Mouse (Mus musculus) ES-Bruce4 (cell line): Measurements from ENCODE around the gene Fgd2. TPM values are rescaled to one million over a fixed set of nuclear protein-coding genes. Genes with fewer than 3 reads are reported as not detected.
"Not testable (repeated sequence)": the region's sequence is repeated elsewhere in the genome, so short reads cannot be mapped to it uniquely, and the experiment has no call there.

Source experiments
- H3K27ac ChIP-seq: 2 replicates; pipeline ENCODE4 v1.5.1; 2012; ENCODE audit warnings: low read length, inconsistent platforms; ENCODE audit not compliant: insufficient read depth
- H3K27me3 ChIP-seq: 2 replicates; pipeline ENCODE4 v1.6.1; 2012; ENCODE audit warnings: mild to moderate bottlenecking, low read length, inconsistent platforms; ENCODE audit not compliant: control insufficient read depth, poor library complexity, insufficient read depth, severe bottlenecking
- H3K36me3 ChIP-seq: 2 replicates; pipeline ENCODE4 v1.6.1; 2012; ENCODE audit warnings: inconsistent platforms, mild to moderate bottlenecking, low read length, moderate library complexity; ENCODE audit not compliant: control insufficient read depth, poor library complexity, insufficient read depth, severe bottlenecking
- H3K4me1 ChIP-seq: one replicate; pipeline ENCODE4 v1.8.1; 2011; ENCODE audit warnings: low read length; ENCODE audit not compliant: control insufficient read depth, insufficient read depth
- H3K4me3 ChIP-seq: 2 replicates; pipeline ENCODE4 v1.5.1; 2011; ENCODE audit warnings: low read depth, mild to moderate bottlenecking, low read length
- H3K9ac ChIP-seq: 2 replicates; pipeline ENCODE4 v1.6.1; 2012; ENCODE audit warnings: low read depth, mild to moderate bottlenecking, inconsistent platforms; ENCODE audit not compliant: poor library complexity, severe bottlenecking
- H3K9me3 ChIP-seq: replicated peaks from 2 replicates; pipeline ENCODE4 v1.6.1; 2012; ENCODE audit warnings: mild to moderate bottlenecking, low read length, inconsistent platforms; ENCODE audit not compliant: control insufficient read depth, poor library complexity, insufficient read depth, severe bottlenecking
- CTCF ChIP-seq: IDR thresholded peaks from one replicate; pipeline ENCODE4 v1.8.1; 2011; ENCODE audit warnings: low read depth, low read length
- EP300 ChIP-seq: IDR thresholded peaks from 2 replicates; pipeline ENCODE4 v1.6.1; 2011; ENCODE audit warnings: low read depth, low read length; ENCODE audit not compliant: insufficient read depth
- POLR2A ChIP-seq: IDR thresholded peaks from one replicate; pipeline ENCODE4 v1.8.1; 2011; ENCODE audit warnings: low read length; ENCODE audit not compliant: insufficient read depth
- polyA plus RNA-seq: library from polyadenylated mRNA; stranded (reverse); fragments of >200 nt; gene quantifications from 2 replicates; pipeline ENCODE4 v1.2.4, GENCODE M21; 2011; ENCODE audit warnings: low read depth; ENCODE audit not compliant: missing spikeins, insufficient read depth, insufficient read length

Gene Fgd2
- 4.6 and 5.1 TPM in 2 replicates for polyA plus RNA-seq

DNA sequence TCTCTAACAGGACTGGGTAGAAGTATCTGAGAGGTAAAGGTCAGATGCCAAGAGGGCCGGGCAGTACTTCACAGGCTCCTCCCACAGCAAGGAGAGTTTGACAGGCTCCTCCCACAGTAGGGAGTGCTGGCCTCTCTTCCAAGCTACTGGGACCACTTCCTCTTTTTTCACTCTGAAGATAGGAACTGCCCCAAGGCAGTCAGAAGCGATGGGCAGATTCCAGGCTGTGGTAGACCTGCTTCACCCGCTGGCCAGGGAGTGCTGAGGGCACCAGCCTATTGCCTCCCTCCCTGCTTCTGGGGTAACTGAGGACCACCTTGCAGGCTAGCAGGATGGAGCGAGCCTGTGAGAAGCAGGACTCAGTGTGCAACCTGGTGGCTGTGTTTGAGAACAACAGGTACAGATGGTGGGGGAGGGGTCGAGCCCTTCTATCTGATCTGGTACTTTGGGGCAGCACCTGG lies at the start of gene Fgd2:
Gene Fgd2, plus strand, starts transcription at position 154 of the 461 bp plus-strand sequence.
- Histone ChIP-seq H3K9me3 (no peaks in the 10 kb centered on the region), H3K4me3 (peak within 1 kb of the TSS; percentile 39), H3K27ac (peak within 1 kb of the TSS; percentile 32; the same call in 1 of the 2 replicates), H3K4me1 (peaks cover 3% of the 10 kb centered on the region), H3K9ac (no peak within 1 kb of the TSS), H3K36me3 (no peaks in the 10 kb centered on the region), H3K27me3 (no peaks in the 10 kb centered on the region)
- TF ChIP-seq EP300 (no peak), POLR2A (no peak), CTCF (peak; percentile 44)

DNA sequence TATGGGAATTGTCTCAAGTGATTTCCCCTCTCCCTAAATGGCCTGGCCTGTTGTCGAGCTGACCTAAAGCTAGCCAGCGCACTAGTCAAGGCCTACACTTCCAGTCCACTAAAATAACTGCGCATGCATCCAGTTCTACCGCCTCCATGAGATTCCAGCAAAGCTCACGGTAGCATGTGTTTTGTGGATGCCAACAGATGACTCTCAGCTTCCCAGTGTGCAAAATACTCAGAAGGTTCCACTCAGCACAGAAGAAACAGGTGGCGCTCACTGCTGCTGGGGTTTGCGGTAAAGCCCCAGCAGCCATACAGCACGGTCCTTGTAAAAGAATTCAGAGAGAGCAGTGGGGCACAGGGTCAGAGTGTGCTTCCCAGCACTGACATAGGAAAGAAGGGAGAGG lies 49.1 kb upstream of the Fgd2 start:
- Histone ChIP-seq H3K9ac (no peak overlapping the region), H3K4me3 (no peak overlapping the region), H3K27ac (no peak overlapping the region), H3K4me1 (no peaks in the 10 kb centered on the region), H3K9me3 (no peaks in the 10 kb centered on the region), H3K36me3 (no peaks in the 10 kb centered on the region), H3K27me3 (no peaks in the 10 kb centered on the region)
- TF ChIP-seq EP300 (no peak), POLR2A (no peak), CTCF (no peak)

DNA sequence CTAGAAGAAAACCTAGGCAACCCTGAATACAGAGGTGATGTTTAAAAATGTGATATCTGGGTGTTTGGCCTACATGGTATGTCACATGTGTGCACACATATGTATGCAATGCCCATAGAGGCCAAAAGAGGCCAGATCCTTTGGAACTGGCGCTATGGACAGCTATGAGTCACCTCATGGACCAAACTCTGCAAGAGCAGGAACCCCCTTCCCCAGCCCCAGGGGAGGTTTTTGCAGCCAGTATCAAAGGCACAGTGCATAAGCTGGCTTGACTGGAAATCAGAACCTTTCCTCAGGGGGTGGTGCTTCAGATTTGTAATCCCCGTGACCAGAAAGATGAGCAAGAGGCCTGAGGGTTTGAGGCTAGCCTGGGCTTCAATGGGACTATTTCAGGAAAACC lies 48.6 kb upstream of the Fgd2 start:
- no peaks in the 10 kb centered on the region for H3K9me3 ChIP-seq
- H3K9ac ChIP-seq = no peak overlapping the region
- TF ChIP-seq POLR2A (no peak), EP300 (no peak), CTCF (no peak)
- no peaks in the 10 kb centered on the region for H3K27me3 ChIP-seq
- no peaks in the 10 kb centered on the region for H3K36me3 ChIP-seq
- no peak overlapping the region for H3K27ac ChIP-seq
- no peaks in the 10 kb centered on the region for H3K4me1 ChIP-seq
- H3K4me3 ChIP-seq = no peak overlapping the region

DNA sequence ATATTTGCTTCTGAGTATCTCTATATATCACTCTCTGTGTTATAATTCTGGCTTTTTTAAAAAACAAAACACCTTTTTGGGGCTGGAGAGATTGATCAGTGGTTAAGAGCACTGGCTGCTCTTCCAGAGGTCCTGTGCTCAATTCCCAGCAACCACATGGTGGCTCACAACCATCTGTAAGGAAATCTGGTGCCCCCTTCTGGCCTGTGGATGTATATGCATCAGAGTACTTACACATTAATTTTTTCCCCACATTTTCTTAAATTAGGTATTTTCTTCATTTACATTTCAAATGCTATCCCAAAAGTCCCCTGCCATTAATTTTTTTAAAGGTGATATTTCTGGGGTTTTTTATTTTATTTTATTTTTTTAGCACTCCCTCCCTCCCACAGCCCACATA lies 47.4 kb upstream of the Fgd2 start:
- H3K36me3 ChIP-seq = no peaks in the 10 kb centered on the region
- no peak overlapping the region for H3K9ac ChIP-seq
- no peak overlapping the region for H3K27ac ChIP-seq
- TF ChIP-seq POLR2A (no peak), CTCF (peak; percentile 43)
- H3K4me1 ChIP-seq = no peaks in the 10 kb centered on the region
- H3K4me3 ChIP-seq = no peak overlapping the region
- no peaks in the 10 kb centered on the region for H3K27me3 ChIP-seq
- no peaks in the 10 kb centered on the region for H3K9me3 ChIP-seq

DNA sequence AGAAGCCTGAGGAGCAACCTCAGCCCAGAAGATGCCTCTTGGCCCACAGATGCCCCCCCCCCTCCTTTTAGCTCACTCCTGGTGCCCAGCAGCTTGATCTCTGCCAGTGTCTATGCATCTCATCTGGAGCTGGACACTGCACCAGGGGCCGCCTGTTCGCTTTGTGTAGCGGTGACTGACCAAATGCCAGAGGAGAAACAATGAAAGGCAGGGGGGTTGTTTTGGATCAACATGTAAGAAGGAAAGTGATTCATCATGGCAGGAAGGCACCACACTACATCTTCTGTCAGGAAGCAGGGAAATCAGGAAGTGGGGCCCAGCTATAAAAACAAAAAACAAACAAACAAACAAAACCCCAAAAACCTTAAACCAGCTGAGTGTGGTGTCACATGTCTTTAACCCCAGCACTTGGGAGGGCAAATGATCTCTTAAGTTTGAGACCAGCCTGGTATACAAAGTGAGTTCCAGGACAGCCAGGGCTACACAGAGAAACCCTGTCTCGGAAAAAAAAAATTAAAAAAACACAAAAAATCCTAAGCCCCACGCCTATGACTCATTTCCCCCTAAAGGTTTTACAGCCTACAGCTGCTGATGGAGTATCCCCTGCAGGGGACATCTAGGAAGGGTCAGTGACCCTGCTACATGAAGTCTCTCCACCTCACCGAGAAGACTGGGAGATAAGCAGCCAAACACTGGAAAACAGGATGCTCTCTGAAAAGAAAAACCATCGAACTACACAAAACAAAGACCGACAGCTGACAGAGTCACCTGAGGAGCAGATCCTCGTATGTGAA lies 44.8 kb upstream of the Fgd2 start:
- H3K4me1 ChIP-seq = no peaks in the 10 kb centered on the region
- H3K27ac ChIP-seq = no peak overlapping the region
- H3K4me3 ChIP-seq = no peak overlapping the region
- TF ChIP-seq POLR2A (no peak), EP300 (no peak), CTCF (no peak)
- H3K27me3 ChIP-seq = no peaks in the 10 kb centered on the region
- H3K9me3 ChIP-seq = no peaks in the 10 kb centered on the region
- no peaks in the 10 kb centered on the region for H3K36me3 ChIP-seq
- H3K9ac ChIP-seq = no peak overlapping the region

DNA sequence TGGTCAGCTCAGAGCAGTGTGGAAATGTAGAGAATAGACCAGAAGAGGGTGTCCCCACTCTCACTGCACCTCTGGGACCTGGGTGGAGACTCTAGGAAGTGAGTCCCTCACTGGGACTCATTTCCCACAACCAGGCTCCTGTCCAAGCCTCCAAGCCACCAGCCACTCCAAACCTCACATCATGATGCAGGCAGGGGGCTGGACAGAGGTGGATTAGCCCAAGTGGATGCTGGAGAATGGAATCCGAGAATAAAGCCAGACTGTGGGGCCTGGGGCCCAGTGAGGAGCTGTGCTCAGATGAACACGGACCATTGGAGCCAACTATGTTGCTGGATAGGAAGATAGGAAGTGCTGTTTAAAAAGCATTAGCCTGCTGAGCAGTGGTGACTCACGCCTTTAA lies 43.8 kb upstream of the Fgd2 start:
- no peak overlapping the region for H3K9ac ChIP-seq
- no peaks in the 10 kb centered on the region for H3K9me3 ChIP-seq
- no peak overlapping the region for H3K27ac ChIP-seq
- H3K36me3 ChIP-seq = no peaks in the 10 kb centered on the region
- H3K4me3 ChIP-seq = no peak overlapping the region
- TF ChIP-seq POLR2A = no peak
- TF ChIP-seq EP300 = no peak
- TF ChIP-seq CTCF = no peak
- no peaks in the 10 kb centered on the region for H3K27me3 ChIP-seq
- H3K4me1 ChIP-seq = no peaks in the 10 kb centered on the region

DNA sequence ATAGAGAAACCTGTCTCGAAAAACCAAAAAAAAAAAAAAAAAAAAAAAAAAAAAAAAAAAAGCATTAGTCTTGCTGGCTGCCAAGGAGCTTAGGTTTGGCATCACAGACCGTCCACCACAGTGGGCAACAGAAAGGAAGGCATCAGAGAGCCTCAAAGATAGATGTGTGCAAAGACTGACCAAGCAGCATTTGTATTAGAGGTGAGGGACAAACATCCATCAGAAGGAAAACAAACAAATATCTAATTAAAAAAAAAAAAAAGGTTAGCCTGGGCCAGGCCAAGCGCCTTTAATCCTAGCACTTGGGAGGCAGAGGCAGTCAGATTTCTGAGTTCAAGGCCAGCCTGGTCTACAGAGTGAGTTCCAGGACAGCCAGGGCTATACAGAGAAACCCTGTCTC lies 43.3 kb upstream of the Fgd2 start, which contains the start of gene Pi16:
Gene Pi16, plus strand, starts transcription at position 301 of the 400 bp plus-strand sequence.
- H3K27ac ChIP-seq, H3K9me3 ChIP-seq, H3K36me3 ChIP-seq, H3K9ac ChIP-seq, H3K4me3 ChIP-seq, H3K4me1 ChIP-seq, H3K27me3 ChIP-seq: not testable (repeated sequence)
